Comparison of ENCODE assay signal across 11 mouse cellular contexts in the genomic region with DNA sequence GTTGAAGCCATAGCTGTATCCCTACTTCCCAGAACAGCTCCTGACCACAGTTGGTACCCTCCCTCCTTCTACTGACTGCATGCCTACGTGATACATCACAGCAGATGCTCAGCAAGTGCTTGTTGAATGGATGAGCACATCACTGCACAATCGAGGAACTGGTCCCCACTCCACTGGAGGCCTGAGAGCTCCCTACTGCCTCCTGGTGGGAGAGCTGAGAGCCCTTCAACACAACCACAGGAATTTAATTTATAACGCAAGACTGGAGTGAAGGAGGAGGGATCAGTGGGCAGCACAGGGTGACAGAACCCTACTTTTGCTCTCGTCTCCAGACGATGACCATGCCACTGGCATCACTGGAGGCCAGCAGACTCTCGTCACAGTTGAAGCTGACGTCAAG. TPM values are rescaled to one million over a fixed set of nuclear protein-coding genes. Genes with fewer than 3 reads are reported as not detected.
DNase-seq lines count a peak whose midpoint lies in the region; ATAC-seq and TF ChIP-seq lines count a peak whose summit lies in the region.
"Had no signal": no experiment of that assay in that cellular context is flagged by ENCODE, and none has a peak within 500 bp of the region (broad histone marks: within the 10 kb centered on the region; RNA-seq: fewer than 3 reads in every experiment).

No protein-coding gene starts in this region.

- H3K27ac ChIP-seq in layer of hippocampus, adult 2 months = no peak overlapping the region
- no peak overlapping the region for H3K27ac ChIP-seq in bone marrow, adult 2 months (ENCODE audit: control insufficient read depth, insufficient read depth, low read depth, low read length, poor library complexity)
- H3K27ac ChIP-seq in forebrain, embryonic 15.5 days (replicated peaks) = no peak overlapping the region
- H3K27ac ChIP-seq in forebrain, embryonic 11.5 days (ENCODE audit: low read depth, low read length) = no peak overlapping the region
- H3K27ac ChIP-seq: hindbrain, embryonic 10.5 days; macrophage had no signal

- H3K4me2 ChIP-seq in forebrain, embryonic 15.5 days (replicated peaks) = no peak overlapping the region
- no peak overlapping the region for H3K4me2 ChIP-seq in forebrain, embryonic 11.5 days (ENCODE audit: low read depth, low read length, severe bottlenecking)
- H3K4me2 ChIP-seq: heart, embryonic 11.5 days had no signal

- H3K9ac ChIP-seq in forebrain, embryonic 15.5 days (replicated peaks) = no peak overlapping the region
- no peak overlapping the region for H3K9ac ChIP-seq in forebrain, embryonic 11.5 days (ENCODE audit: low read length)

- 72% methylated on average over 7 of the region's 7 CpGs for WGBS in bone marrow, adult 2 months
- WGBS in forebrain, embryonic 15.5 days = 83% methylated on average over 7 of the region's 7 CpGs
- 81% methylated on average over 7 of the region's 7 CpGs for WGBS in forebrain, embryonic 11.5 days

- TF ChIP-seq POLR2A in bone marrow, adult 2 months (IDR thresholded peaks at IDR 0.05; ENCODE audit: borderline replicate concordance, control insufficient read depth, low read depth, low read length) = no peak

- H3K27me3 ChIP-seq in E14TG2a.4 (ENCODE audit: insufficient read depth, low read length) = no peaks in the 10 kb centered on the region
- H3K27me3 ChIP-seq in forebrain, embryonic 15.5 days = no peaks in the 10 kb centered on the region
- no peaks in the 10 kb centered on the region for H3K27me3 ChIP-seq in forebrain, embryonic 11.5 days (ENCODE audit: control insufficient read depth, insufficient read depth, low read length)

- no peak for DNase-seq in layer of hippocampus, adult 2 months (ENCODE audit: low spot score in 2 of 2)
- DNase-seq in layer of hippocampus, adult 9-11 months = no peak
- no peak for DNase-seq in forebrain, embryonic 11.5 days (ENCODE audit: low spot score)
- DNase-seq: kidney, adult 2 months had no signal

- H3K4me3 ChIP-seq in layer of hippocampus, adult 2 months = no peak overlapping the region
- H3K4me3 ChIP-seq in E14TG2a.4 (replicated peaks; ENCODE audit: low read length) = no peak overlapping the region
- no peak overlapping the region for H3K4me3 ChIP-seq in bone marrow, adult 2 months (replicated peaks; ENCODE audit: control insufficient read depth, low read depth, low read length)
- H3K4me3 ChIP-seq in forebrain, embryonic 15.5 days = no peak overlapping the region
- H3K4me3 ChIP-seq in forebrain, embryonic 11.5 days (ENCODE audit: low read depth, low read length) = no peak overlapping the region
- H3K4me3 ChIP-seq: hindbrain, embryonic 10.5 days had no signal

- peaks cover 44% of the 10 kb centered on the region for H3K36me3 ChIP-seq in E14TG2a.4 (ENCODE audit: insufficient read depth, low read length)
- peaks cover 18% of the 10 kb centered on the region; the same call in 1 of the 2 replicates for H3K36me3 ChIP-seq in forebrain, embryonic 15.5 days
- H3K36me3 ChIP-seq in forebrain, embryonic 11.5 days (ENCODE audit: control insufficient read depth, insufficient read depth, low read length) = no peaks in the 10 kb centered on the region; the same call in 1 of the 2 replicates

- no peaks in the 10 kb centered on the region for H3K9me3 ChIP-seq in E14TG2a.4 (ENCODE audit: low read length)
- no peaks in the 10 kb centered on the region for H3K9me3 ChIP-seq in forebrain, embryonic 15.5 days
- H3K9me3 ChIP-seq in forebrain, embryonic 11.5 days (ENCODE audit: control insufficient read depth, low read length) = no peaks in the 10 kb centered on the region

- 0 out of 2 replicates have a peak, but pooled peaks cover 8% of the 10 kb centered on the region for H3K4me1 ChIP-seq in E14TG2a.4 (replicated peaks; ENCODE audit: low read depth, low read length)
- H3K4me1 ChIP-seq in bone marrow, adult 2 months (ENCODE audit: control insufficient read depth, insufficient read depth, low read length) = no peaks in the 10 kb centered on the region
- no peaks in the 10 kb centered on the region for H3K4me1 ChIP-seq in forebrain, embryonic 15.5 days
- no peaks in the 10 kb centered on the region for H3K4me1 ChIP-seq in forebrain, embryonic 11.5 days (replicated peaks; ENCODE audit: control insufficient read depth, insufficient read depth, low read length)
- H3K4me1 ChIP-seq: hindbrain, embryonic 10.5 days had no signal

- peak; percentile 38; the same call in 1 of the 2 replicates for ATAC-seq in megakaryocyte, adult 5-6 weeks (ENCODE audit: poor library complexity, severe bottlenecking)
- no peak for ATAC-seq in forebrain, embryonic 15.5 days (replicated peaks)
- no peak for ATAC-seq in forebrain, embryonic 11.5 days (replicated peaks; ENCODE audit: low FRiP score)

- peak; percentile 54 for TF ChIP-seq CTCF in layer of hippocampus, adult 2 months (conservative IDR thresholded peaks at IDR 0.05)
- peak; percentile 58 for TF ChIP-seq CTCF in E14TG2a.4 (conservative IDR thresholded peaks at IDR 0.05; ENCODE audit: low read length)
- TF ChIP-seq CTCF in bone marrow, adult 2 months (IDR thresholded peaks at IDR 0.05; ENCODE audit: control insufficient read depth, insufficient read depth, low read length) = peak; percentile 36; the same call in 1 of the 2 replicates

RNA-seq across cellular contexts. Expression of a gene that starts 7.5 kb away (rescaled TPM):
- total RNA-seq in layer of hippocampus, adult 2 months (2021) = 100 to 1,000 TPM; 208 to 235 TPM
- polyA plus RNA-seq in bone marrow, adult 2 months (2011; ENCODE audit: insufficient read depth, insufficient read length, low replicate concordance, missing spikeins) = 23.3 and 35.6 TPM in 2 replicates
- total RNA-seq in megakaryocyte, adult 5-6 weeks (2015) = 17.4 and 20.3 TPM in 2 replicates
- total RNA-seq in megakaryocyte, adult 5-6 weeks (2017) = 22.2 and 27.9 TPM in 2 replicates
- 52.0 and 53.0 TPM in 2 replicates for polyA plus RNA-seq in forebrain, embryonic 15.5 days (2015; fragmentation: Nextera tagmentation; extraction: Ambion mirVana)
- 26.6 and 27.4 TPM in 2 replicates for polyA plus RNA-seq in forebrain, embryonic 11.5 days (2014; fragmentation: Nextera tagmentation; extraction: Ambion mirVana)

RNA-seq across cellular contexts. Expression of a gene that starts 20.4 kb away (rescaled TPM):
- 100 to 1,000 TPM; 111 to 133 TPM for total RNA-seq in layer of hippocampus, adult 2 months (2021)
- polyA plus RNA-seq in bone marrow, adult 2 months (2011; ENCODE audit: insufficient read depth, insufficient read length, low replicate concordance, missing spikeins) = 301 and 341 TPM in 2 replicates
- 982 and 1,036 TPM in 2 replicates for total RNA-seq in megakaryocyte, adult 5-6 weeks (2015)
- total RNA-seq in megakaryocyte, adult 5-6 weeks (2017) = 1,421 and 1,439 TPM in 2 replicates
- polyA plus RNA-seq in forebrain, embryonic 15.5 days (2015; fragmentation: Nextera tagmentation; extraction: Ambion mirVana) = 381 and 393 TPM in 2 replicates
- 466 and 494 TPM in 2 replicates for polyA plus RNA-seq in forebrain, embryonic 11.5 days (2014; fragmentation: Nextera tagmentation; extraction: Ambion mirVana)

RNA-seq across cellular contexts. Expression of a gene that starts 34.9 kb away (rescaled TPM):
- 1 to 10 TPM in 1 of 2 experiments, under 1 TPM in 1; 0.98 to 2.0 TPM for total RNA-seq in layer of hippocampus, adult 2 months (2021)
- polyA plus RNA-seq in bone marrow, adult 2 months (2011; ENCODE audit: insufficient read depth, insufficient read length, low replicate concordance, missing spikeins) = 10.1 and 32.0 TPM in 2 replicates
- 107 and 116 TPM in 2 replicates for total RNA-seq in megakaryocyte, adult 5-6 weeks (2015)
- 145 and 149 TPM in 2 replicates for total RNA-seq in megakaryocyte, adult 5-6 weeks (2017)
- 0.09 TPM in 1 of 2 replicates, not detected in the other for polyA plus RNA-seq in forebrain, embryonic 15.5 days (2015; fragmentation: Nextera tagmentation; extraction: Ambion mirVana)
- 0.12 and 0.51 TPM in 2 replicates for polyA plus RNA-seq in forebrain, embryonic 11.5 days (2014; fragmentation: Nextera tagmentation; extraction: Ambion mirVana)

RNA-seq across cellular contexts. Expression of a gene that starts 50.7 kb away (rescaled TPM):
- total RNA-seq in layer of hippocampus, adult 2 months (2021) = 10 to 100 TPM; 20.2 to 20.3 TPM
- polyA plus RNA-seq in bone marrow, adult 2 months (2011; ENCODE audit: insufficient read depth, insufficient read length, low replicate concordance, missing spikeins) = 27.4 and 30.7 TPM in 2 replicates
- 37.8 and 43.6 TPM in 2 replicates for total RNA-seq in megakaryocyte, adult 5-6 weeks (2015)
- total RNA-seq in megakaryocyte, adult 5-6 weeks (2017) = 50.3 and 53.9 TPM in 2 replicates
- 50.2 and 50.9 TPM in 2 replicates for polyA plus RNA-seq in forebrain, embryonic 15.5 days (2015; fragmentation: Nextera tagmentation; extraction: Ambion mirVana)
- polyA plus RNA-seq in forebrain, embryonic 11.5 days (2014; fragmentation: Nextera tagmentation; extraction: Ambion mirVana) = 96.1 and 99.7 TPM in 2 replicates

RNA-seq across cellular contexts. Expression of a gene that starts 50.7 kb away (rescaled TPM):
- total RNA-seq in layer of hippocampus, adult 2 months (2021) = 10 to 100 TPM; 13.5 to 13.6 TPM
- 3.6 and 6.6 TPM in 2 replicates for polyA plus RNA-seq in bone marrow, adult 2 months (2011; ENCODE audit: insufficient read depth, insufficient read length, low replicate concordance, missing spikeins)
- total RNA-seq in megakaryocyte, adult 5-6 weeks (2015) = 5.9 and 8.4 TPM in 2 replicates
- 2.0 and 2.9 TPM in 2 replicates for total RNA-seq in megakaryocyte, adult 5-6 weeks (2017)
- polyA plus RNA-seq in forebrain, embryonic 15.5 days (2015; fragmentation: Nextera tagmentation; extraction: Ambion mirVana) = 24.9 and 25.3 TPM in 2 replicates
- 13.5 and 13.9 TPM in 2 replicates for polyA plus RNA-seq in forebrain, embryonic 11.5 days (2014; fragmentation: Nextera tagmentation; extraction: Ambion mirVana)
